Mouse (Mus musculus) MEL (cell line): ENCODE data around the gene Gstcd.

Experiments
- CTCF ChIP-seq, 3 experiments: IDR thresholded peaks in 2 of 3; conservative IDR thresholded peaks in 1 of 3; 2 replicates each; pipeline ENCODE4 v1.5.1; 2011 to 2012; ENCODE audit warnings: low read length in 3 of 3, low read depth in 2 of 3, mild to moderate bottlenecking in 2 of 3, improper control_type of control experiment in 1 of 3, inconsistent platforms in 1 of 3, mixed read lengths in 1 of 3, moderate library complexity in 1 of 3; ENCODE audit not compliant: control insufficient read depth in 1 of 3, insufficient read depth in 1 of 3, poor library complexity in 1 of 3, severe bottlenecking in 1 of 3
- ELF1 ChIP-seq: IDR thresholded peaks from 2 replicates; pipeline ENCODE4 v1.6.1; 2014; ENCODE audit warnings: low read depth, mild to moderate bottlenecking, inconsistent platforms, low read length, improper control_type of control experiment, moderate library complexity
- EP300 ChIP-seq, 2 experiments: IDR thresholded peaks; 2 replicates each; pipeline ENCODE4 v1.6.1; 2011; ENCODE audit warnings: improper control_type of control experiment in 2 of 2, low read length in 2 of 2, low read depth in 1 of 2, mild to moderate bottlenecking in 1 of 2
- GATA1 ChIP-seq: IDR thresholded peaks from 2 replicates; pipeline ENCODE4 v1.6.1; 2011; ENCODE audit warnings: low read depth, low read length, improper control_type of control experiment
- HCFC1 ChIP-seq: IDR thresholded peaks from 2 replicates; pipeline ENCODE4 v1.6.1; 2012; ENCODE audit warnings: low read depth, mild to moderate bottlenecking, inconsistent platforms, low read length, improper control_type of control experiment, moderate library complexity
- MAX ChIP-seq: IDR thresholded peaks from 2 replicates; pipeline ENCODE4 v1.6.1; 2011; ENCODE audit warnings: low read length, improper control_type of control experiment
- MEF2A ChIP-seq: IDR thresholded peaks from 2 replicates; pipeline ENCODE4 v1.6.1; 2014; ENCODE audit warnings: low read depth, mild to moderate bottlenecking, inconsistent platforms, low read length, improper control_type of control experiment; ENCODE audit not compliant: poor library complexity, insufficient replicate concordance, severe bottlenecking; ENCODE audit errors: extremely low read depth
- POLR2A ChIP-seq, 2 experiments: IDR thresholded peaks; 2 replicates each; pipeline ENCODE4 v1.6.1; 2011 to 2012; ENCODE audit warnings: low read length in 2 of 2, mild to moderate bottlenecking in 2 of 2, control low read depth in 1 of 2, improper control_type of control experiment in 1 of 2, low read depth in 1 of 2, moderate library complexity in 1 of 2; ENCODE audit not compliant: control insufficient read depth in 1 of 2, insufficient read depth in 1 of 2, poor library complexity in 1 of 2
- SMC3 ChIP-seq: IDR thresholded peaks from 2 replicates; pipeline ENCODE4 v1.6.1; 2011; ENCODE audit warnings: low read depth, low read length, improper control_type of control experiment
- TAL1 ChIP-seq: IDR thresholded peaks from 2 replicates; pipeline ENCODE4 v1.6.1; 2012; ENCODE audit warnings: mild to moderate bottlenecking, inconsistent platforms, low read length, moderate library complexity, mixed read lengths
- TBP ChIP-seq: IDR thresholded peaks from 2 replicates; pipeline ENCODE4 v1.8.0; 2011; ENCODE audit warnings: low read depth, low read length, improper control_type of control experiment
- TCF12 ChIP-seq: IDR thresholded peaks from 2 replicates; pipeline ENCODE4 v1.6.1; 2014; ENCODE audit warnings: low read depth, mild to moderate bottlenecking, inconsistent platforms, low read length, improper control_type of control experiment, moderate library complexity
- ZC3H11A ChIP-seq: IDR thresholded peaks from 2 replicates; pipeline ENCODE4 v1.6.1; 2012; ENCODE audit warnings: low read depth, mild to moderate bottlenecking, inconsistent platforms, low read length, improper control_type of control experiment
- ZNF384 ChIP-seq: IDR thresholded peaks from 2 replicates; pipeline ENCODE4 v1.6.1; 2012; ENCODE audit warnings: low read depth, mild to moderate bottlenecking, inconsistent platforms, low read length, improper control_type of control experiment

GRCm38 (mm10) chr3:132934649-132935048 lies 157.2 kb downstream of the Gstcd start:
- TF ChIP-seq CTCF (IDR thresholded peaks at IDR 0.05 in 2 of 3, conservative IDR thresholded peaks at IDR 0.05 in 1 of 3; ENCODE audit: control insufficient read depth in 1 of 3, insufficient read depth in 1 of 3, low read depth in 2 of 3, low read length in 3 of 3, poor library complexity in 1 of 3, severe bottlenecking in 1 of 3) (no peak), MAX (no peak), HCFC1 (no peak), GATA1 (no peak), SMC3 (no peak), POLR2A (IDR thresholded peaks at IDR 0.05; ENCODE audit: control insufficient read depth in 1 of 2, insufficient read depth in 1 of 2, low read depth in 1 of 2, low read length in 2 of 2, poor library complexity in 1 of 2) (no peak), ELF1 (no peak), MEF2A (no peak), ZC3H11A (no peak), TBP (no peak), EP300 (IDR thresholded peaks at IDR 0.05; ENCODE audit: low read depth in 1 of 2, low read length in 2 of 2) (no peak), TAL1 (no peak), ZNF384 (no peak), TCF12 (no peak)
